Mouse (Mus musculus): ENCODE results near the gene Itih5. TPM values are rescaled to one million over a fixed set of nuclear protein-coding genes. Genes with fewer than 3 reads are reported as not detected.

The Itih5 gene
- total and polyA plus RNA-seq, 3 experiments = 3.6 to 4.5 (median 4.3) TPM

- intact Hi-C loops (cut with DNase I) = loop anchor here (5.0 kb wide), 1 partner anchor 1621 kb away; no protein-coding TSS in a partner anchor
- Histone ChIP-seq H3K27me3 (ENCODE audit: control insufficient read depth, insufficient read depth, low read length) (0 out of 2 replicates have a peak, but pooled peaks cover 1% of the 10 kb centered on the region), H3K27ac (no peak overlapping the region), H3K36me3 (ENCODE audit: control insufficient read depth, insufficient read depth, low read length) (no peaks in the 10 kb centered on the region), H3K9ac (ENCODE audit: low read depth, low read length) (no peak overlapping the region), H3K4me1 (ENCODE audit: control insufficient read depth, insufficient read depth, low read length) (no peaks in the 10 kb centered on the region), H3K79me2 (replicated peaks; ENCODE audit: control insufficient read depth, insufficient read depth, low read length) (no peaks in the 10 kb centered on the region), H3K4me3 (no peak overlapping the region)
- 43% methylated on average over 10 of the region's 10 CpGs for WGBS
- no peak for TF ChIP-seq CTCF (IDR thresholded peaks at IDR 0.05)
- no peak for TF ChIP-seq POLR2A (IDR thresholded peaks at IDR 0.05; ENCODE audit: insufficient read depth, low read depth, low read length)
- no peak for TF ChIP-seq EP300 (IDR thresholded peaks at IDR 0.05; ENCODE audit: insufficient read depth, low read depth, low read length)
- DNase-seq = no peak
Measured at GRCm38 (mm10) chr2:10293556-10294206, 140.3 kb downstream of the Itih5 start.

DNA sequence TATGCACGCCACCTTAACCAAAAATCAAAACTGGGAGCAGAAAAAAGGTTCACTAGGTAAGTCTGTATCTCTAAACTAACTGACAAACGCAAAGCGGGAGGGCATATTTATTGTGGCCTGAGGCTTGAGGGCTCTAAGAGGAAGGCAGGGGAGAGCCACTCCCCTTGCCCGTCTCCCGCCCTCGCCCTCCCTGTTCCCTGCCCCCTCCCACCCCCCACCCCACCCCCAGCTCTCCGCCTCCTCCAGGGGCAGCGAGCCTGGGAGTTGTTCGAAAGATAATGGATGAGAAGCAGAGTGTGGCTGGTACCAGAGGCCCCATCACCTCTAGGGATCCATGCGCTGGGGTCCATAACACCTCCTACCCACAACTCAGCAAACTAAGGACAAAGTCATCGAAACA, 142.5 kb downstream of the Itih5 start:
- no peaks in the 10 kb centered on the region for H3K79me2 ChIP-seq (replicated peaks; ENCODE audit: control insufficient read depth, insufficient read depth, low read length)
- H3K9ac ChIP-seq (ENCODE audit: low read depth, low read length) = no peak overlapping the region
- DNase-seq = no peak
- intact Hi-C loops (cut with DNase I) = no loop called here
- no peaks in the 10 kb centered on the region for H3K4me1 ChIP-seq (ENCODE audit: control insufficient read depth, insufficient read depth, low read length)
- 14% methylated on average over 11 of the region's 11 CpGs for WGBS
- H3K27me3 ChIP-seq (ENCODE audit: control insufficient read depth, insufficient read depth, low read length) = 0 out of 2 replicates have a peak, but pooled peaks cover 1% of the 10 kb centered on the region
- no peak overlapping the region for H3K4me3 ChIP-seq
- no peak overlapping the region for H3K27ac ChIP-seq
- H3K36me3 ChIP-seq (ENCODE audit: control insufficient read depth, insufficient read depth, low read length) = no peaks in the 10 kb centered on the region
- no peak for TF ChIP-seq POLR2A (IDR thresholded peaks at IDR 0.05; ENCODE audit: insufficient read depth, low read depth, low read length)
- no peak for TF ChIP-seq CTCF (IDR thresholded peaks at IDR 0.05)
- no peak for TF ChIP-seq EP300 (IDR thresholded peaks at IDR 0.05; ENCODE audit: insufficient read depth, low read depth, low read length)

- no peaks in the 10 kb centered on the region for H3K36me3 ChIP-seq (ENCODE audit: control insufficient read depth, insufficient read depth, low read length)
- intact Hi-C loops (cut with DNase I) = no loop called here
- H3K4me3 ChIP-seq = no peak overlapping the region; the same call in 1 of the 2 replicates
- H3K27me3 ChIP-seq (ENCODE audit: control insufficient read depth, insufficient read depth, low read length) = no peaks in the 10 kb centered on the region
- no peaks in the 10 kb centered on the region for H3K4me1 ChIP-seq (ENCODE audit: control insufficient read depth, insufficient read depth, low read length)
- DNase-seq = no peak
- 50% methylated on average over 7 of the region's 7 CpGs for WGBS
- TF ChIP-seq CTCF (IDR thresholded peaks at IDR 0.05) (peak; percentile 41), EP300 (IDR thresholded peaks at IDR 0.05; ENCODE audit: insufficient read depth, low read depth, low read length) (no peak), POLR2A (IDR thresholded peaks at IDR 0.05; ENCODE audit: insufficient read depth, low read depth, low read length) (no peak)
- H3K79me2 ChIP-seq (replicated peaks; ENCODE audit: control insufficient read depth, insufficient read depth, low read length) = no peaks in the 10 kb centered on the region
- no peak overlapping the region for H3K27ac ChIP-seq
- H3K9ac ChIP-seq (ENCODE audit: low read depth, low read length) = no peak overlapping the region
Measured at GRCm38 (mm10) chr2:10300244-10300643, 146.9 kb downstream of the Itih5 start.

DNA sequence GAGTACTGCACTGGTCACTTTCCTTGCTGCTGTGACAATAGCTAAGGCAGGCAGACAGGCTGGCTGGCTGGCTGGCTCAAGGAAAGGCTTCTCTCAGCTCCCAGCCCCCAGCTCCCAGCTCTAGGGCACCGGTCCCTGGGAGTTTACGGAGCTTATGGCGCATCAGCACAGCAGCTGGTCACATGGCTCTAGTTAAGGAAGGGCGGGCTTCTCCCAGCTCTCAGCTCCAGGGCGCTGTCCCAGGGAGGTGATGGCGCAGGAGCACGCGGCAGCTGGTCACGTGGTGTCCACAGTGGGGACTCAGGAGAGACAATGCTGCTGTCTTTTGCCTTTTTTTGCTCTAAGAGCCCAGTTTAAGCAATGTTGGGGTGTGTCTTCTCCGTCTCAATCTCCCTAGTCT, 147.4 kb downstream of the Itih5 start:
- intact Hi-C loops (cut with DNase I) = no loop called here
- TF ChIP-seq EP300 (IDR thresholded peaks at IDR 0.05; ENCODE audit: insufficient read depth, low read depth, low read length) = no peak
- no peak for TF ChIP-seq CTCF (IDR thresholded peaks at IDR 0.05)
- TF ChIP-seq POLR2A (IDR thresholded peaks at IDR 0.05; ENCODE audit: insufficient read depth, low read depth, low read length) = no peak
- Histone ChIP-seq H3K36me3 (ENCODE audit: control insufficient read depth, insufficient read depth, low read length) (no peaks in the 10 kb centered on the region), H3K79me2 (replicated peaks; ENCODE audit: control insufficient read depth, insufficient read depth, low read length) (no peaks in the 10 kb centered on the region), H3K9ac (ENCODE audit: low read depth, low read length) (no peak overlapping the region), H3K27ac (no peak overlapping the region), H3K4me3 (peak overlapping the region; percentile 16; the same call in 1 of the 2 replicates), H3K27me3 (ENCODE audit: control insufficient read depth, insufficient read depth, low read length) (no peaks in the 10 kb centered on the region), H3K4me1 (ENCODE audit: control insufficient read depth, insufficient read depth, low read length) (no peaks in the 10 kb centered on the region)
- 29% methylated on average over 10 of the region's 10 CpGs for WGBS
- DNase-seq = peak in 1 of 2 experiments; percentile 18

GRCm38 (mm10) chr2:10301391-10301790, 148.0 kb downstream of the Itih5 start:
- intact Hi-C loops (cut with DNase I) = no loop called here
- Histone ChIP-seq H3K27me3 (ENCODE audit: control insufficient read depth, insufficient read depth, low read length) (no peaks in the 10 kb centered on the region), H3K79me2 (replicated peaks; ENCODE audit: control insufficient read depth, insufficient read depth, low read length) (no peaks in the 10 kb centered on the region), H3K9ac (ENCODE audit: low read depth, low read length) (no peak overlapping the region), H3K36me3 (ENCODE audit: control insufficient read depth, insufficient read depth, low read length) (no peaks in the 10 kb centered on the region), H3K4me1 (ENCODE audit: control insufficient read depth, insufficient read depth, low read length) (no peaks in the 10 kb centered on the region), H3K27ac (no peak overlapping the region), H3K4me3 (no peak overlapping the region)
- TF ChIP-seq CTCF (IDR thresholded peaks at IDR 0.05) (no peak), POLR2A (IDR thresholded peaks at IDR 0.05; ENCODE audit: insufficient read depth, low read depth, low read length) (no peak), EP300 (IDR thresholded peaks at IDR 0.05; ENCODE audit: insufficient read depth, low read depth, low read length) (no peak)
- 27% methylated on average over 3 of the region's 3 CpGs for WGBS
- no peak for DNase-seq

DNA sequence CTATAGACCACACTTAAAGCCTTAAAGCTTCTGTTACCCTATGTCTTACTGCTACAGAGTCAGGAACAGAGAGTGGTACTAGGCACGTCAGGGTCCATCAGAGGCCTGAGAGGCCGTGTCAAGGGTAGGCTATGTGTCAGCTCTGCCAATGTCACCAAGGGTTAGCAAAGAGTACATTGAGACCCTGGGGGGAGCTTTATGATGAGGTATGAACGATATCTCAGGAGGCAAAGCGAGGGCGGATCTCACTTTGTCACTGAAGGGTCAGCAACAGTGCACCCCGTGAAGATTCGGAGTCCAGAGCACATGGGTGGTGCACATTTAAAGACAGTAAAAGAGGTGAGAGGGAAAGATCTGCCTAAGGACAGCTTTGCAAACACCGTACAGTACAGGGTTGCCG, 148.6 kb downstream of the Itih5 start:
- H3K27me3 ChIP-seq (ENCODE audit: control insufficient read depth, insufficient read depth, low read length) = no peaks in the 10 kb centered on the region
- H3K4me3 ChIP-seq = no peak overlapping the region
- no peak overlapping the region for H3K9ac ChIP-seq (ENCODE audit: low read depth, low read length)
- 90% methylated on average over 9 of the region's 9 CpGs for WGBS
- H3K4me1 ChIP-seq (ENCODE audit: control insufficient read depth, insufficient read depth, low read length) = no peaks in the 10 kb centered on the region
- no peaks in the 10 kb centered on the region for H3K79me2 ChIP-seq (replicated peaks; ENCODE audit: control insufficient read depth, insufficient read depth, low read length)
- no peak overlapping the region for H3K27ac ChIP-seq
- H3K36me3 ChIP-seq (ENCODE audit: control insufficient read depth, insufficient read depth, low read length) = no peaks in the 10 kb centered on the region
- intact Hi-C loops (cut with DNase I) = no loop called here
- DNase-seq = no peak
- TF ChIP-seq EP300 (IDR thresholded peaks at IDR 0.05; ENCODE audit: insufficient read depth, low read depth, low read length) (no peak), CTCF (IDR thresholded peaks at IDR 0.05) (no peak), POLR2A (IDR thresholded peaks at IDR 0.05; ENCODE audit: insufficient read depth, low read depth, low read length) (no peak)
